ENCODE assay signal across 24 mouse cellular contexts in genomic region chr11:99361423-99361822, GRCm38 (mm10). TPM values are rescaled to one million over a fixed set of nuclear protein-coding genes. Genes with fewer than 3 reads are reported as not detected.
A peak's percentile ranks its signal among the peaks of the same experiment; 100 is the strongest.
DNase-seq lines count a peak whose midpoint lies in the region; ATAC-seq and TF ChIP-seq lines count a peak whose summit lies in the region.
"Had no signal": no experiment of that assay in that cellular context is flagged by ENCODE, and none has a peak within 500 bp of the region (broad histone marks: within the 10 kb centered on the region; RNA-seq: fewer than 3 reads in every experiment).

No protein-coding gene starts in this region.

- WGBS in midbrain, embryonic 11.5 days = 90% methylated on average over 8 of the region's 8 CpGs
- 90% methylated on average over 8 of the region's 8 CpGs for WGBS in midbrain, postnatal 0 days

- H3K4me2 ChIP-seq in midbrain, embryonic 11.5 days = no peak overlapping the region
- no peak overlapping the region for H3K4me2 ChIP-seq in midbrain, postnatal 0 days (ENCODE audit: low read depth, low read length, poor library complexity, severe bottlenecking)

- peak; percentile 53 for DNase-seq in heart, adult 11 months
- no peak for DNase-seq in heart, postnatal 25 days (ENCODE audit: low spot score)
- peak; percentile 80 for DNase-seq in midbrain, embryonic 11.5 days (ENCODE audit: low spot score, missing footprints)
- DNase-seq in midbrain, postnatal 0 days (ENCODE audit: low spot score) = no peak
- DNase-seq: adrenal gland, adult 2 months; adrenal gland, adult 8-10 months; adrenal gland, postnatal 10 days; adrenal gland, postnatal 14 days; adrenal gland, postnatal 25 days; adrenal gland, postnatal 36 days; B cell, adult 2 months; cerebellum, adult 11 months; cerebellum, adult 11-12 months; cerebellum, adult 18-20 months had no signal

- no peak for TF ChIP-seq CTCF in midbrain, postnatal 0 days (IDR thresholded peaks at IDR 0.05)

- no peaks in the 10 kb centered on the region for H3K36me3 ChIP-seq in midbrain, embryonic 11.5 days (ENCODE audit: control insufficient read depth, insufficient read depth, low read length)
- no peaks in the 10 kb centered on the region for H3K36me3 ChIP-seq in midbrain, postnatal 0 days (ENCODE audit: insufficient read depth, low read length)
- H3K36me3 ChIP-seq: G1E had no signal

- H3K27ac ChIP-seq in midbrain, embryonic 11.5 days (ENCODE audit: low read depth, low read length) = no peak overlapping the region
- no peak overlapping the region for H3K27ac ChIP-seq in midbrain, postnatal 0 days (ENCODE audit: low read depth, low read length)

- intact Hi-C loops in heart, postnatal 25 days (cut with DNase I) = no loop called here

- H3K9ac ChIP-seq in midbrain, embryonic 11.5 days (ENCODE audit: low read length) = no peak overlapping the region
- H3K9ac ChIP-seq in midbrain, postnatal 0 days (replicated peaks; ENCODE audit: low read length, poor library complexity, severe bottlenecking) = no peak overlapping the region

- H3K9me3 ChIP-seq in midbrain, embryonic 11.5 days (ENCODE audit: control insufficient read depth, low read length) = no peaks in the 10 kb centered on the region
- no peaks in the 10 kb centered on the region for H3K9me3 ChIP-seq in midbrain, postnatal 0 days (ENCODE audit: low read length)
- H3K9me3 ChIP-seq: G1E had no signal

- no peaks in the 10 kb centered on the region for H3K27me3 ChIP-seq in midbrain, embryonic 11.5 days (ENCODE audit: control insufficient read depth, insufficient read depth, low read length)
- H3K27me3 ChIP-seq in midbrain, postnatal 0 days (ENCODE audit: insufficient read depth, low read length) = no peaks in the 10 kb centered on the region

- H3K4me1 ChIP-seq in midbrain, embryonic 11.5 days (ENCODE audit: control insufficient read depth, insufficient read depth, low read length) = no peaks in the 10 kb centered on the region
- H3K4me1 ChIP-seq in midbrain, postnatal 0 days (ENCODE audit: insufficient read depth, low read length) = no peaks in the 10 kb centered on the region

- H3K4me3 ChIP-seq in midbrain, embryonic 11.5 days (ENCODE audit: low read depth, low read length) = no peak overlapping the region
- no peak overlapping the region for H3K4me3 ChIP-seq in midbrain, postnatal 0 days (ENCODE audit: low read depth, low read length)

- ATAC-seq in midbrain, embryonic 11.5 days (ENCODE audit: low FRiP score) = no peak
- ATAC-seq in midbrain, postnatal 0 days (ENCODE audit: low FRiP score) = no peak
- ATAC-seq: activated CD4-positive, CD25-positive, alpha-beta regulatory T cell, adult 4 months; CD4-positive, CD25-positive, alpha-beta regulatory T cell, adult 4 months; Patski had no signal

RNA-seq across cellular contexts. Expression of gene Krt27, which starts 10.5 kb away (rescaled TPM):
- total RNA-seq in heart, postnatal 25 days (2021) = not detected
- not detected in 2 replicates for polyA plus RNA-seq in midbrain, embryonic 11.5 days (2014; fragmentation: Nextera tagmentation; extraction: Ambion mirVana)
- total RNA-seq in midbrain, postnatal 0 days (2014; rRNA removed) = 1.0 TPM in 1 of 2 replicates, not detected in the other
- 0.22 and 0.28 TPM in 2 replicates for polyA plus RNA-seq in midbrain, postnatal 0 days (2015; fragmentation: Nextera tagmentation; extraction: Ambion mirVana)
- total RNA-seq: adrenal gland, adult 18-20 months; adrenal gland, adult 2 months; adrenal gland, adult 8-10 months; adrenal gland, postnatal 10 days; adrenal gland, postnatal 14 days; adrenal gland, postnatal 25 days; adrenal gland, postnatal 36 days; adrenal gland, postnatal 4 days; CH12.LX; G1E; MEL had no signal
- polyA plus RNA-seq: adrenal gland, adult 2 months; C2C12; CD4-positive, CD25-positive, alpha-beta regulatory T cell, adult 4 months; G1E; Patski had no signal

RNA-seq across cellular contexts. Expression of gene Krt28, which starts 13.3 kb away (rescaled TPM):
- not detected for total RNA-seq in heart, postnatal 25 days (2021)
- 0.26 and 0.61 TPM in 2 replicates for polyA plus RNA-seq in midbrain, embryonic 11.5 days (2014; fragmentation: Nextera tagmentation; extraction: Ambion mirVana)
- total RNA-seq in midbrain, postnatal 0 days (2014; rRNA removed) = 0.93 TPM in 1 of 2 replicates, not detected in the other
- 0.33 and 0.66 TPM in 2 replicates for polyA plus RNA-seq in midbrain, postnatal 0 days (2015; fragmentation: Nextera tagmentation; extraction: Ambion mirVana)
- total RNA-seq: adrenal gland, adult 18-20 months; adrenal gland, adult 2 months; adrenal gland, adult 8-10 months; adrenal gland, postnatal 14 days; adrenal gland, postnatal 25 days; adrenal gland, postnatal 36 days; MEL had no signal
- polyA plus RNA-seq: activated CD4-positive, CD25-positive, alpha-beta regulatory T cell, adult 4 months; adrenal gland, adult 2 months; CD4-positive, CD25-positive, alpha-beta regulatory T cell, adult 4 months; G1E; Patski had no signal

RNA-seq across cellular contexts. Expression of gene Krt26, which starts 23.7 kb away (rescaled TPM):
- not detected for total RNA-seq in heart, postnatal 25 days (2021)
- 0.68 and 0.94 TPM in 2 replicates for polyA plus RNA-seq in midbrain, embryonic 11.5 days (2014; fragmentation: Nextera tagmentation; extraction: Ambion mirVana)
- total RNA-seq in midbrain, postnatal 0 days (2014; rRNA removed) = 0.11 and 1.2 TPM in 2 replicates
- 0.46 and 0.54 TPM in 2 replicates for polyA plus RNA-seq in midbrain, postnatal 0 days (2015; fragmentation: Nextera tagmentation; extraction: Ambion mirVana)
- total RNA-seq: adrenal gland, adult 18-20 months; adrenal gland, adult 2 months; adrenal gland, adult 8-10 months; adrenal gland, postnatal 10 days; adrenal gland, postnatal 14 days; adrenal gland, postnatal 25 days; adrenal gland, postnatal 36 days; adrenal gland, postnatal 4 days; CH12.LX; ES-E14; MEL had no signal
- polyA plus RNA-seq: activated CD4-positive, CD25-positive, alpha-beta regulatory T cell, adult 4 months; adrenal gland, adult 2 months; C2C12; CD4-positive, CD25-positive, alpha-beta regulatory T cell, adult 4 months; G1E; Patski had no signal

RNA-seq across cellular contexts. Expression of gene Krt10, which starts 27.7 kb away (rescaled TPM):
- total RNA-seq in heart, postnatal 25 days (2021) = 1 to 10 TPM; 5.3 to 5.5 TPM
- polyA plus RNA-seq in midbrain, embryonic 11.5 days (2014; fragmentation: Nextera tagmentation; extraction: Ambion mirVana) = 31.6 and 38.3 TPM in 2 replicates
- 6.7 and 18.3 TPM in 2 replicates for total RNA-seq in midbrain, postnatal 0 days (2014; rRNA removed)
- polyA plus RNA-seq in midbrain, postnatal 0 days (2015; fragmentation: Nextera tagmentation; extraction: Ambion mirVana) = 35.7 and 39.2 TPM in 2 replicates
- total RNA-seq: MEL had no signal

RNA-seq across cellular contexts. Expression of gene Krt25, which starts 38.7 kb away (rescaled TPM):
- total RNA-seq in heart, postnatal 25 days (2021) = not detected
- not detected in 2 replicates for polyA plus RNA-seq in midbrain, embryonic 11.5 days (2014; fragmentation: Nextera tagmentation; extraction: Ambion mirVana)
- 0.11 and 0.19 TPM in 2 replicates for total RNA-seq in midbrain, postnatal 0 days (2014; rRNA removed)
- polyA plus RNA-seq in midbrain, postnatal 0 days (2015; fragmentation: Nextera tagmentation; extraction: Ambion mirVana) = 0.29 and 0.54 TPM in 2 replicates
- total RNA-seq: adrenal gland, adult 18-20 months; adrenal gland, adult 2 months; adrenal gland, adult 8-10 months; adrenal gland, postnatal 14 days; adrenal gland, postnatal 25 days; adrenal gland, postnatal 36 days; adrenal gland, postnatal 4 days; ES-E14; G1E; MEL had no signal
- polyA plus RNA-seq: activated CD4-positive, CD25-positive, alpha-beta regulatory T cell, adult 4 months; adrenal gland, adult 2 months; C2C12; CD4-positive, CD25-positive, alpha-beta regulatory T cell, adult 4 months; G1E; Patski had no signal

Comparison
In these comparisons a context has a peak if more than half of its experiments do, and no peak if none do; other contexts are left out.
1. DNase-seq: peak in heart, adult 11 months (single experiment) and midbrain, embryonic 11.5 days (single experiment); none in heart, postnatal 25 days (single experiment) and midbrain, postnatal 0 days (single experiment).